Mouse (Mus musculus): ENCODE measurements around the gene Tdrd9. TPM values are rescaled to one million over a fixed set of nuclear protein-coding genes. Genes with fewer than 3 reads are reported as not detected.

Tdrd9 gene
- 0.04 TPM in 1 of 2 replicates, not detected in the other for polyA plus RNA-seq (2012; rRNA removed; ENCODE audit: low replicate concordance)

DNA sequence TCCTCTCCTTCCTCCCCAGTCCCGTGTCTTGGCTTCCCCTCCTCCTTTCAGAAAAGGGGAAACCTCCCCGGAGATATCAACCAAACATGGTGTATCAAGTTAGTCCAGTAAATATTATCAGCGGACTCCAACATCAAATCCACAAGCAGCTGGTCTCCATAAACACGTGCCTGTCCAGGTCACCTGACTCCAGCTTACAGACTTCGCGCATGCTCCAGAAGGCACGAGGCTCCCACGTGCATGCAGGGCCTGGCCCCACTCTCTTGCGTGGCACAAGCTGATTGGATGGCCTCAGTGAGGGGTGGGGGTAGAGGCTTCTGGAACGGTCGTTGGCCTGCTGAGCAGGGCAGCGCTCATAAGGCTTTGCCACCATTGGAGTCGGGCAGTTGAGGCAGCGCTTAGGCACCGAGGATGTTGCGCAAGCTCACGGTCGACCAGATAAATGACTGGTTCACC is at the start of gene Tdrd9:
Gene Tdrd9 (plus strand): TSS at position 329 of the 456 bp plus-strand sequence.

DNA sequence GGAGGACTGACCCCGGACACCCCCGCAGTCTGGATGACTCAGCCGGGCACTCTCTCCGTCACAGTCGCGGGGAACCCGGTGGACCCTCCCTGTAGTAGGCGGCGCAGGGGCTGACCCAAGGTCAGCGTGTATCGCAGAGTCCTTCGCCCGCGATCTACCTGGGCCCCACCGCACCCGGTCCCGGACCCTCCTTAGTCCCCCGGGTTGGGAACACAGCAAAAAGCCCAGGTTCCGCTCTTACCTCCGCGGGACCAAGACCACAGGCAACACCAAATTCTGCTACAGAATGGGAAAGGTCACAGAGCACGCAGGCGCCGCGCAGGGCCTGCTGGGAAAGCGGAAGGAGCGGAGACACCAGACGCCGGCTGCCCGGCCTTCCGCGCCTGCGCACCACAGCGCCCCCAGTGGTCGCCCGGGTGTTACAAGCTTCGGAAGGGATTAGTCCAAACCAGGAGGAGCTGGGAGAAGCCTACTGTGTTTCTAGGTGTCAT is 4.6 kb upstream of the Tdrd9 start, which contains the start of gene Atp5mpl:
Gene Atp5mpl (minus strand): TSS at position 295 of the 491 bp plus-strand sequence.

DNA sequence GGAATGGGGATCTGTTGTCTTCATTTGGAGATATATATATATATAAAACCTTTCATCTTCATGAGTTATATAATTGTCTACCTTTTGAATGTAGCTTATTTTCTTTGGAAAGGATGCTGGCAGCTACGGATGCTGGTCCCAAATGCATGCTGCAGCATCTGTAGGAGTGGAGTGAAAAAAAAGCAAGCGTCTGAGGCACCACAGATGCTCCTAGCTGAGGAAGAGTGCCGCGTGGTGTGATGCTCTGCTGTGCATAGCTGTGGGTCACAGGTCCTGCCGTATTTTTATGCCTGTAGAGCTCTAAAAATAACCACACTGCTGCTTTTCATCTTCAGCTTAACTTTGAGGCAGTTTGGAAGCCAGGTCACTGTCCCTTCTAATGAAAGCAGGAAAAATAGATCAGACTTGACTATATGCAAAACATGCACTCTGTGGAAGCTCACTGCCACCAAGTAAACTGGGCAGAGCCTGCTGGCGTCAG is 9.6 kb downstream of the Tdrd9 start, which contains the start of gene Rd3l:
Gene Rd3l (minus strand): TSS at position 431 of the 481 bp plus-strand sequence.

DNA sequence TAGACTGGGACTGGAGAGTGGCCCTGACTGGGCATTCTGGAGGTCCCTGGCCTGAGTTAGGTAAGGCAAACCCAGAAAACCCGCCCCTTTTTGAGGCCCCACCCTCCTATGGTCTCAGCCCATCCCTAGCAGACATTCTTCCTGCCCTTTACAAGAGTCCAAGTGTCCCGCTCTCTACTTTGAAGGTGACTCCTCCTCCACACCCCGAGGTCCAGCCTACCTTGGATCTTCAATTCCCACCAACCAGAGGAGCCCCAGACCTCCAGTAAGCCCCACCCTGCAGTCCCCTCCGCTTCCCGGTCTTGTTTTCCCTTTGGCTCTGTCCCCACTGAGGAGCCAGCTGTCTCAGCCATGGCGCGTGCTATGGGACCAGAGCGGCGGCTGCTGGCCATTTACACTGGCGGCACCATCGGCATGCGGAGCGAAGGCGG is 135.2 kb downstream of the Tdrd9 start, which contains the start of gene Aspg:
Gene Aspg (plus strand): TSS at position 139 of the 431 bp plus-strand sequence.

Other genes starting within 250 kb of the Tdrd9 start
- gene Klc1, start 212.7 kb upstream of the Tdrd9 start, polyA plus RNA-seq (2012; rRNA removed; ENCODE audit: low replicate concordance) = 58.9 and 93.0 TPM in 2 replicates
- 11.1 and 16.7 TPM in 2 replicates for gene Xrcc3, start 157.7 kb upstream of the Tdrd9 start, polyA plus RNA-seq (2012; rRNA removed; ENCODE audit: low replicate concordance)
- 89.7 and 108 TPM in 2 replicates for gene Zfyve21, start 157.4 kb upstream of the Tdrd9 start, polyA plus RNA-seq (2012; rRNA removed; ENCODE audit: low replicate concordance)
- gene Ppp1r13b, start 63.4 kb upstream of the Tdrd9 start, polyA plus RNA-seq (2012; rRNA removed; ENCODE audit: low replicate concordance) = 16.9 and 28.2 TPM in 2 replicates
- gene Atp5mpl, start 4.6 kb upstream of the Tdrd9 start, polyA plus RNA-seq (2012; rRNA removed; ENCODE audit: low replicate concordance) = 65.9 and 81.2 TPM in 2 replicates
- gene Rd3l, start 9.8 kb downstream of the Tdrd9 start, polyA plus RNA-seq (2012; rRNA removed; ENCODE audit: low replicate concordance) = not detected in 2 replicates
- gene Aspg, start 135.1 kb downstream of the Tdrd9 start, polyA plus RNA-seq (2012; rRNA removed; ENCODE audit: low replicate concordance) = 24.3 and 36.6 TPM in 2 replicates
- gene Kif26a, start 174.6 kb downstream of the Tdrd9 start, polyA plus RNA-seq (2012; rRNA removed; ENCODE audit: low replicate concordance) = 10.4 and 25.6 TPM in 2 replicates